Mouse (Mus musculus): ENCODE data around the gene Fzd4. TPM values are rescaled to one million over a fixed set of nuclear protein-coding genes. Genes with fewer than 3 reads are reported as not detected.

Gene Fzd4
- total and polyA plus RNA-seq, 3 experiments: 0.11 TPM; not detected in 2

GRCm38 (mm10) chr7:89396386-89396785, 7.8 kb upstream of the Fzd4 start:
- no peak for DNase-seq (ENCODE audit: low spot score)
- no peak for ATAC-seq (ENCODE audit: extremely low read depth, insufficient number of reproducible peaks, low FRiP score, poor library complexity, severe bottlenecking)
- H3K4me3 ChIP-seq (ENCODE audit: low read depth, low read length): no peak overlapping the region

GRCm38 (mm10) chr7:89397837-89398534, 6.2 kb upstream of the Fzd4 start:
- Histone ChIP-seq H3K4me1 (ENCODE audit: insufficient read depth, low read depth, low read length) (no peaks in the 10 kb centered on the region), H3K36me3 (replicated peaks) (no peaks in the 10 kb centered on the region), H3K4me3 (ENCODE audit: low read depth, low read length) (no peak overlapping the region), H3K9me3 (replicated peaks) (no peaks in the 10 kb centered on the region), H3K27me3 (ENCODE audit: insufficient read depth, low read length) (peaks cover 4% of the 10 kb centered on the region; the same call in 1 of the 2 replicates)
- TF ChIP-seq TAL1 (conservative IDR thresholded peaks at IDR 0.05; ENCODE audit: low read depth, low read length) (no peak), GATA1 (IDR thresholded peaks at IDR 0.05; ENCODE audit: borderline replicate concordance, low read length) (no peak), CTCF (IDR thresholded peaks at IDR 0.05; ENCODE audit: low read depth, low read length) (no peak), GATA2 (IDR thresholded peaks at IDR 0.05; ENCODE audit: borderline replicate concordance, low read depth, low read length) (no peak), POLR2AphosphoS5 (IDR thresholded peaks at IDR 0.05; ENCODE audit: insufficient replicate concordance, low read depth, low read length) (no peak)
- DNase-seq (ENCODE audit: low spot score) (no peak), ATAC-seq (ENCODE audit: extremely low read depth, insufficient number of reproducible peaks, low FRiP score, poor library complexity, severe bottlenecking) (no peak)

More at GRCm38 (mm10) chr7:89396386-89396785, 7.8 kb upstream of the Fzd4 start:
- TF ChIP-seq POLR2AphosphoS5 (IDR thresholded peaks at IDR 0.05; ENCODE audit: insufficient replicate concordance, low read depth, low read length) (no peak), GATA2 (IDR thresholded peaks at IDR 0.05; ENCODE audit: borderline replicate concordance, low read depth, low read length) (no peak), GATA1 (IDR thresholded peaks at IDR 0.05; ENCODE audit: borderline replicate concordance, low read length) (no peak), CTCF (IDR thresholded peaks at IDR 0.05; ENCODE audit: low read depth, low read length) (no peak), TAL1 (conservative IDR thresholded peaks at IDR 0.05; ENCODE audit: low read depth, low read length) (no peak)
- H3K27me3 ChIP-seq (ENCODE audit: insufficient read depth, low read length): no peaks in the 10 kb centered on the region; the same call in 1 of the 2 replicates
- H3K9me3 ChIP-seq (replicated peaks): no peaks in the 10 kb centered on the region
- H3K4me1 ChIP-seq (ENCODE audit: insufficient read depth, low read depth, low read length): no peaks in the 10 kb centered on the region
- H3K36me3 ChIP-seq (replicated peaks): no peaks in the 10 kb centered on the region

GRCm38 (mm10) chr7:89400721-89401120, 3.4 kb upstream of the Fzd4 start:
- no peak overlapping the region for H3K4me3 ChIP-seq (ENCODE audit: low read depth, low read length)
- DNase-seq (ENCODE audit: low spot score) (no peak), ATAC-seq (ENCODE audit: extremely low read depth, insufficient number of reproducible peaks, low FRiP score, poor library complexity, severe bottlenecking) (no peak)
- no peaks in the 10 kb centered on the region for H3K9me3 ChIP-seq (replicated peaks)
- peaks cover 27% of the 10 kb centered on the region for H3K27me3 ChIP-seq (ENCODE audit: insufficient read depth, low read length)
- TF ChIP-seq GATA1 (IDR thresholded peaks at IDR 0.05; ENCODE audit: borderline replicate concordance, low read length) (no peak), CTCF (IDR thresholded peaks at IDR 0.05; ENCODE audit: low read depth, low read length) (no peak), GATA2 (IDR thresholded peaks at IDR 0.05; ENCODE audit: borderline replicate concordance, low read depth, low read length) (no peak), TAL1 (conservative IDR thresholded peaks at IDR 0.05; ENCODE audit: low read depth, low read length) (no peak), POLR2AphosphoS5 (IDR thresholded peaks at IDR 0.05; ENCODE audit: insufficient replicate concordance, low read depth, low read length) (no peak)
- peaks cover 9% of the 10 kb centered on the region for H3K4me1 ChIP-seq (ENCODE audit: insufficient read depth, low read depth, low read length)
- no peaks in the 10 kb centered on the region for H3K36me3 ChIP-seq (replicated peaks)

- H3K36me3 ChIP-seq (replicated peaks): no peaks in the 10 kb centered on the region
- peaks cover 27% of the 10 kb centered on the region for H3K27me3 ChIP-seq (ENCODE audit: insufficient read depth, low read length)
- ATAC-seq (ENCODE audit: extremely low read depth, insufficient number of reproducible peaks, low FRiP score, poor library complexity, severe bottlenecking): no peak
- H3K4me1 ChIP-seq (ENCODE audit: insufficient read depth, low read depth, low read length): peaks cover 9% of the 10 kb centered on the region
- H3K9me3 ChIP-seq (replicated peaks): no peaks in the 10 kb centered on the region
- H3K4me3 ChIP-seq (ENCODE audit: low read depth, low read length): no peak overlapping the region
- DNase-seq (ENCODE audit: low spot score): no peak
- TF ChIP-seq CTCF (IDR thresholded peaks at IDR 0.05; ENCODE audit: low read depth, low read length): no peak
- no peak for TF ChIP-seq GATA2 (IDR thresholded peaks at IDR 0.05; ENCODE audit: borderline replicate concordance, low read depth, low read length)
- no peak for TF ChIP-seq TAL1 (conservative IDR thresholded peaks at IDR 0.05; ENCODE audit: low read depth, low read length)
- no peak for TF ChIP-seq GATA1 (IDR thresholded peaks at IDR 0.05; ENCODE audit: borderline replicate concordance, low read length)
- TF ChIP-seq POLR2AphosphoS5 (IDR thresholded peaks at IDR 0.05; ENCODE audit: insufficient replicate concordance, low read depth, low read length): no peak
Measured at GRCm38 (mm10) chr7:89401136-89401858, 2.9 kb upstream of the Fzd4 start.

GRCm38 (mm10) chr7:89401936-89402335, 2.2 kb upstream of the Fzd4 start:
- ATAC-seq (ENCODE audit: extremely low read depth, insufficient number of reproducible peaks, low FRiP score, poor library complexity, severe bottlenecking): no peak
- H3K9me3 ChIP-seq (replicated peaks): no peaks in the 10 kb centered on the region
- H3K4me3 ChIP-seq (ENCODE audit: low read depth, low read length): no peak overlapping the region
- DNase-seq (ENCODE audit: low spot score): no peak
- peaks cover 9% of the 10 kb centered on the region for H3K4me1 ChIP-seq (ENCODE audit: insufficient read depth, low read depth, low read length)
- peaks cover 27% of the 10 kb centered on the region for H3K27me3 ChIP-seq (ENCODE audit: insufficient read depth, low read length)
- H3K36me3 ChIP-seq (replicated peaks): no peaks in the 10 kb centered on the region
- TF ChIP-seq TAL1 (conservative IDR thresholded peaks at IDR 0.05; ENCODE audit: low read depth, low read length): no peak
- TF ChIP-seq CTCF (IDR thresholded peaks at IDR 0.05; ENCODE audit: low read depth, low read length): no peak

Data from G1E (cell line).